Mouse (Mus musculus): ENCODE measurements around the gene Aldh4a1.
A peak's percentile ranks its signal among the peaks of the same experiment; 100 is the strongest.

DNA sequence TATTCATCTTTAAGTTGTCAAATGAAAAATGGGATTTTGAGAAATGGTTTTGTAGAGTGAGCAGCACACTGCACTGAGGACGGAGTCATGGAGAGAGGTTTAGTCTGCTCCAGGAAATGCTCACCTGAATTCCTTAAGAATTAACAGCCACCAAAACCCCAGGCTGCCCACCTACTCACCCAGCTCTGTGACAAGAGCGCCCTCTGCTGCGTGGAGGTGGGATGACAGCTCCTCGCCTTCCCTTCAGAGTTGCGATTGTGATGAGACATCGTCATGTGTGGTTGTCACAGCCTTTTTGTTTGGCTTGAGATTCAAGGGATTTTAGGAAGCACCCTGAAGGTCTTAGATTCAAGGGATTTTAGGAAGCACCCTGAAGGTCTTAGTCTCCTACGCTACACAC is 13.7 kb downstream of the Aldh4a1 start:
- TF ChIP-seq CTCF (IDR thresholded peaks at IDR 0.05; ENCODE audit: low read depth) (peak; percentile 98), EP300 (IDR thresholded peaks at IDR 0.05; ENCODE audit: low read depth) (no peak)
